ENCODE assay signal across 10 mouse cellular contexts in genomic region chr6:39527337-39527784, GRCm38 (mm10). TPM values are rescaled to one million over a fixed set of nuclear protein-coding genes. Genes with fewer than 3 reads are reported as not detected.
DNase-seq lines count a peak whose midpoint lies in the region; ATAC-seq and TF ChIP-seq lines count a peak whose summit lies in the region.
"Had no signal": no experiment of that assay in that cellular context is flagged by ENCODE, and none has a peak within 500 bp of the region (broad histone marks: within the 10 kb centered on the region; RNA-seq: fewer than 3 reads in every experiment).

No protein-coding gene starts in this region.

- 80% methylated on average over 7 of the region's 7 CpGs for WGBS in forebrain, postnatal 0 days
- 94% methylated on average over 7 of the region's 7 CpGs for WGBS in forebrain, embryonic 11.5 days
- WGBS in spleen, adult 2 months = 82% methylated on average over 7 of the region's 7 CpGs
- 82% methylated on average over 7 of the region's 7 CpGs for WGBS in lung, adult 2 months

- no peaks in the 10 kb centered on the region for H3K27me3 ChIP-seq in forebrain, postnatal 0 days (ENCODE audit: insufficient read depth, low read length)
- H3K27me3 ChIP-seq in forebrain, embryonic 11.5 days (ENCODE audit: control insufficient read depth, insufficient read depth, low read length) = no peaks in the 10 kb centered on the region
- H3K27me3 ChIP-seq in spleen, adult 2 months (ENCODE audit: control insufficient read depth, insufficient read depth, low read length) = no peaks in the 10 kb centered on the region

- H3K4me3 ChIP-seq in forebrain, postnatal 0 days (ENCODE audit: low read depth, low read length) = no peak overlapping the region
- H3K4me3 ChIP-seq in forebrain, embryonic 11.5 days (ENCODE audit: low read depth, low read length) = no peak overlapping the region
- no peak overlapping the region for H3K4me3 ChIP-seq in spleen, adult 2 months (ENCODE audit: extremely low read depth, insufficient read depth, insufficient read length)
- no peak overlapping the region for H3K4me3 ChIP-seq in lung, adult 2 months (replicated peaks; ENCODE audit: extremely low read depth, low read depth, low read length)

- peak overlapping the region; percentile 50 for H3K27ac ChIP-seq in forebrain, postnatal 0 days (ENCODE audit: low read depth, low read length)
- H3K27ac ChIP-seq in forebrain, embryonic 11.5 days (ENCODE audit: low read depth, low read length) = no peak overlapping the region
- H3K27ac ChIP-seq in spleen, adult 2 months (ENCODE audit: insufficient read depth, low read length) = peak overlapping the region; percentile 33; the same call in 1 of the 2 replicates

- TF ChIP-seq POLR2A in spleen, adult 2 months (IDR thresholded peaks at IDR 0.05; ENCODE audit: low read depth, low read length) = no peak
- TF ChIP-seq POLR2A in lung, adult 2 months (IDR thresholded peaks at IDR 0.05; ENCODE audit: borderline replicate concordance, extremely low read depth, low read depth, low read length) = peak; percentile 25; the same call in 1 of the 2 replicates

- H3K4me2 ChIP-seq in forebrain, postnatal 0 days (ENCODE audit: low read depth) = no peak overlapping the region
- no peak overlapping the region for H3K4me2 ChIP-seq in forebrain, embryonic 11.5 days (ENCODE audit: low read depth, low read length, severe bottlenecking)

- DNase-seq in forebrain, postnatal 0 days = no peak
- no peak for DNase-seq in forebrain, embryonic 11.5 days (ENCODE audit: low spot score)
- no peak for DNase-seq in spleen, adult 2 months (ENCODE audit: low read depth in 1 of 2, low spot score in 2 of 2)
- DNase-seq in spleen, postnatal 14 days (ENCODE audit: low spot score in 2 of 2) = no peak
- no peak for DNase-seq in lung, adult 2 months
- no peak for DNase-seq in adrenal gland, adult 2 months
- DNase-seq in embryo, embryonic 10 days (ENCODE audit: low spot score) = no peak

- H3K9me3 ChIP-seq in forebrain, postnatal 0 days (ENCODE audit: low read length) = no peaks in the 10 kb centered on the region
- no peaks in the 10 kb centered on the region for H3K9me3 ChIP-seq in forebrain, embryonic 11.5 days (ENCODE audit: control insufficient read depth, low read length)

- no peak for TF ChIP-seq CTCF in forebrain, postnatal 0 days (IDR thresholded peaks at IDR 0.05; ENCODE audit: low read depth)
- TF ChIP-seq CTCF in spleen, adult 2 months (IDR thresholded peaks at IDR 0.05; ENCODE audit: extremely low read depth, insufficient read depth, insufficient read length, insufficient replicate concordance) = no peak
- no peak for TF ChIP-seq CTCF in lung, adult 2 months (IDR thresholded peaks at IDR 0.05; ENCODE audit: insufficient read depth, low read length)

- no peak for ATAC-seq in forebrain, postnatal 0 days
- no peak for ATAC-seq in forebrain, embryonic 11.5 days (replicated peaks; ENCODE audit: low FRiP score)
- no peak for ATAC-seq in megakaryocyte progenitor cell, adult 5-6 weeks (replicated peaks; ENCODE audit: poor library complexity)

- peaks cover 7% of the 10 kb centered on the region for H3K36me3 ChIP-seq in forebrain, postnatal 0 days (ENCODE audit: insufficient read depth)
- peaks cover 8% of the 10 kb centered on the region for H3K36me3 ChIP-seq in forebrain, embryonic 11.5 days (ENCODE audit: control insufficient read depth, insufficient read depth, low read length)
- no peaks in the 10 kb centered on the region for H3K36me3 ChIP-seq in spleen, adult 2 months (ENCODE audit: control insufficient read depth, insufficient read depth, low read length)

- H3K4me1 ChIP-seq in forebrain, postnatal 0 days (ENCODE audit: insufficient read depth) = no peaks in the 10 kb centered on the region
- H3K4me1 ChIP-seq in forebrain, embryonic 11.5 days (replicated peaks; ENCODE audit: control insufficient read depth, insufficient read depth, low read length) = peaks cover 8% of the 10 kb centered on the region
- peaks cover 9% of the 10 kb centered on the region for H3K4me1 ChIP-seq in spleen, adult 2 months (ENCODE audit: control insufficient read depth, insufficient read depth, insufficient read length)
- H3K4me1 ChIP-seq in lung, adult 2 months (ENCODE audit: control insufficient read depth, insufficient read depth, low read length) = peaks cover 6% of the 10 kb centered on the region

- H3K9ac ChIP-seq in forebrain, postnatal 0 days = no peak overlapping the region
- H3K9ac ChIP-seq in forebrain, embryonic 11.5 days (ENCODE audit: low read length) = no peak overlapping the region

RNA-seq across cellular contexts. Expression of gene Dennd2a, which starts 30.3 kb away (rescaled TPM):
- 11.2 and 13.7 TPM in 2 replicates for total RNA-seq in forebrain, postnatal 0 days (2014; rRNA removed)
- polyA plus RNA-seq in forebrain, postnatal 0 days (2015; fragmentation: Nextera tagmentation; extraction: Ambion mirVana) = 5.4 and 8.2 TPM in 2 replicates
- polyA plus RNA-seq in forebrain, embryonic 11.5 days (2014; fragmentation: Nextera tagmentation; extraction: Ambion mirVana) = 42.0 and 42.5 TPM in 2 replicates
- polyA plus RNA-seq in spleen, adult 2 months (2012; rRNA removed) = 7.3 and 9.2 TPM in 2 replicates
- polyA plus RNA-seq in lung, adult 2 months (2012; rRNA removed) = 21.3 and 22.9 TPM in 2 replicates
- total RNA-seq in adrenal gland, adult 2 months (2021) = 10 to 100 TPM in 1 of 2 experiments, 1 to 10 TPM in 1; 7.5 to 14.6 TPM
- polyA plus RNA-seq in adrenal gland, adult 2 months (2012; rRNA removed) = 6.0 and 9.0 TPM in 2 replicates
- total RNA-seq in megakaryocyte progenitor cell, adult 5-6 weeks (2015) = 1.1 TPM in 1 of 2 replicates, not detected in the other
- total RNA-seq in megakaryocyte progenitor cell, adult 5-6 weeks (2017) = 0.46 TPM in 1 of 2 replicates, not detected in the other
- total RNA-seq: common myeloid progenitor, adult 5-6 weeks had no signal

RNA-seq across cellular contexts. Expression of gene Adck2, which starts 46.3 kb away (rescaled TPM):
- total RNA-seq in forebrain, postnatal 0 days (2014; rRNA removed) = 17.6 and 21.9 TPM in 2 replicates
- 34.5 and 40.3 TPM in 2 replicates for polyA plus RNA-seq in forebrain, postnatal 0 days (2015; fragmentation: Nextera tagmentation; extraction: Ambion mirVana)
- polyA plus RNA-seq in forebrain, embryonic 11.5 days (2014; fragmentation: Nextera tagmentation; extraction: Ambion mirVana) = 23.2 and 26.6 TPM in 2 replicates
- 8.6 and 14.1 TPM in 2 replicates for polyA plus RNA-seq in spleen, adult 2 months (2012; rRNA removed)
- 10.9 and 11.5 TPM in 2 replicates for polyA plus RNA-seq in lung, adult 2 months (2012; rRNA removed)
- 10 to 100 TPM; 20.4 to 27.3 TPM for total RNA-seq in adrenal gland, adult 2 months (2021)
- 18.7 and 20.7 TPM in 2 replicates for polyA plus RNA-seq in adrenal gland, adult 2 months (2012; rRNA removed)
- 7.5 and 7.6 TPM in 2 replicates for total RNA-seq in megakaryocyte progenitor cell, adult 5-6 weeks (2015)
- 5.6 and 7.3 TPM in 2 replicates for total RNA-seq in megakaryocyte progenitor cell, adult 5-6 weeks (2017)

RNA-seq across cellular contexts. Expression of gene Gm42420, which starts 58.2 kb away (rescaled TPM):
- not detected in 2 replicates for total RNA-seq in forebrain, postnatal 0 days (2014; rRNA removed)
- 0.53 and 1.8 TPM in 2 replicates for polyA plus RNA-seq in forebrain, postnatal 0 days (2015; fragmentation: Nextera tagmentation; extraction: Ambion mirVana)
- polyA plus RNA-seq in forebrain, embryonic 11.5 days (2014; fragmentation: Nextera tagmentation; extraction: Ambion mirVana) = 4.7 TPM in 1 of 2 replicates, not detected in the other
- polyA plus RNA-seq in spleen, adult 2 months (2012; rRNA removed) = 0.79 TPM in 1 of 2 replicates, not detected in the other
- polyA plus RNA-seq in lung, adult 2 months (2012; rRNA removed) = 0.66 TPM in 1 of 2 replicates, not detected in the other
- not detected for total RNA-seq in adrenal gland, adult 2 months (2021)
- 0.52 and 0.54 TPM in 2 replicates for polyA plus RNA-seq in adrenal gland, adult 2 months (2012; rRNA removed)
- total RNA-seq in megakaryocyte progenitor cell, adult 5-6 weeks (2015) = 6.5 and 7.1 TPM in 2 replicates
- total RNA-seq in megakaryocyte progenitor cell, adult 5-6 weeks (2017) = not detected in 2 replicates
- polyA plus RNA-seq: heart, embryonic 14.5 days had no signal
